Mouse (Mus musculus) urinary bladder, postnatal 10 days (tissue): ENCODE measurements around the gene Uggt1.

Experiments
- DNase-seq: peaks from one replicate; pipeline ENCODE4 v3.0.0; 2022; ENCODE audit warnings: low spot score

Uggt1 gene

GRCm38 (mm10) chr1:36114844-36115243 lies 129.7 kb downstream of the Uggt1 start:
- no peak for DNase-seq

DNA sequence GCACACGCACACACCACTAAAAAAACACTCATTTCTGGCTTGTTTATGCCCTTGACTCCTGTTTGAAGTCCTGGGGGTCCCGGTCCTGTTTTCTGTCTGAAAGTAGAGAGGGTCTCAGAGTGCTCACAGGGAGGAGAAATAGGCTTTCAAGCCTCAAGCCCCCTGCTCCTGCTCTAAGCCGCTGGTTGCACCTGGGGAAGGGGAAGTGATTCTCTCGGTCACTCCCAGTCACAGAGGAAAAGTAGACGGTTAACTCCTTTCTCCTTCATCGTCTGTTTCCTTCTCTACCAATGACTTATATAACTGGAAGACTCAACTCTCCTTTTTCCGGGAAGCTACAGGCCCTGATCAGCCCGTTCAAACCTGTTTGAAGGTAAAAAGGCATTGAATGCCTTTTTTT lies 130.8 kb downstream of the Uggt1 start:
- no peak for DNase-seq

DNA sequence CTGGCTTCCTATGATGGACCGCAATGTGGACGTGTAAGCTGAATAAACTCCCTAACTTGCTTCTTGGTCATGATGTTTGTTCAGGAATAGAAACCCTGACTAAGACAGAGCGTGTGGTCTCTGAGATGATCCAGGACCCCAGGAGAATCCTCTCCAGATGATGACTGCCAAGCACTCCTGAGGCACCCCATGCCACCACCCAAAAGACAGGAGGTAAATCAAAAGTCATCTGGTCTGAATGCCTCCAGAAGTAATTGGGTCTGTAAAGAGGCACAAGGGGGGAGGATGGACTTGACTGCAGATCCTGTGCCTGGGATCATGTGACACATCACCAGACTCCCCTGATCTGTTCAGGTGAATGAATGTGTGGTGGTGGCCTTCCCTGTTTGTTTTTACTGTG lies 131.9 kb downstream of the Uggt1 start:
- DNase-seq: no peak

- no peak for DNase-seq
These were observed 134.5 kb downstream of the Uggt1 start for GRCm38 (mm10) chr1:36109987-36110386.

- no peak for DNase-seq
These were observed 138.4 kb downstream of the Uggt1 start for GRCm38 (mm10) chr1:36105917-36106706.

DNA sequence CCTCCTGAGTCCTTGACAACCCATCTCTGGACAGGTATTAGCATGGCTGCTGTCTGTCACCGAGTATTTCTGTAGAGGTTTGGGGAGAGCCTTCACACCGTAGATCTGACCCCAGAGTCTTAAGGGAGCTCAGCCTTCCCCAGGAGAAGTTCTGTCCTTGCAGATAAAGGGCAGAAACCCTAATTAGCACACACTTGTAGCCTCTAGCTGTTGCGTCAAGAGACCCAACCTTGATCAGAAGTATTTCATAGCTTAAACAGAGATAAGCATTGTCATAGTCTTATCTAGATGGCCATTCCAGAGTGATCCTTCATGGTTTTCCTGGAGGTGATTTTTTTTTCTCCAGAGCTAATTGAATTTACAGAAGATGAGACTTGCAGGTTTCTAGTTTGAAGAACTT lies 144.1 kb downstream of the Uggt1 start:
- DNase-seq: no peak

DNA sequence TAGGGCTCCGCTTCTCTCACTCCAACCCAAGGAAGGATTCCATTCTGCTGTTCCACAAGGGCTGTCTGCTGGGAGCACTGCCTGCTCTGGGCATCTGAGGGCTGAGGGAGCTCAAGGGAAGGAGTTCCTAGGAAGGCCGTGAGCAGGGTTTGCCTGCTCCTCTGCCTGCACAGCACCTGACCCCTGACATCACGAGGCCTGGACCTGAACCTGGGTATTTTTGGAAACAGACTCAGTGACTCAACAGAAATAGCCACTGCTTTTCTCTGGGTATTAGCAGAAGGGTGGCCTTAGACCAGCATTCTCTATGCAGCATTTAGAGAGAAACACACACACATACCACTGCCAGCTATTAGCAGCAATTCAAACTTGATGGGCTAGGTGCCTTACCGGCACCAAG lies 146.1 kb downstream of the Uggt1 start:
- no peak for DNase-seq

DNA sequence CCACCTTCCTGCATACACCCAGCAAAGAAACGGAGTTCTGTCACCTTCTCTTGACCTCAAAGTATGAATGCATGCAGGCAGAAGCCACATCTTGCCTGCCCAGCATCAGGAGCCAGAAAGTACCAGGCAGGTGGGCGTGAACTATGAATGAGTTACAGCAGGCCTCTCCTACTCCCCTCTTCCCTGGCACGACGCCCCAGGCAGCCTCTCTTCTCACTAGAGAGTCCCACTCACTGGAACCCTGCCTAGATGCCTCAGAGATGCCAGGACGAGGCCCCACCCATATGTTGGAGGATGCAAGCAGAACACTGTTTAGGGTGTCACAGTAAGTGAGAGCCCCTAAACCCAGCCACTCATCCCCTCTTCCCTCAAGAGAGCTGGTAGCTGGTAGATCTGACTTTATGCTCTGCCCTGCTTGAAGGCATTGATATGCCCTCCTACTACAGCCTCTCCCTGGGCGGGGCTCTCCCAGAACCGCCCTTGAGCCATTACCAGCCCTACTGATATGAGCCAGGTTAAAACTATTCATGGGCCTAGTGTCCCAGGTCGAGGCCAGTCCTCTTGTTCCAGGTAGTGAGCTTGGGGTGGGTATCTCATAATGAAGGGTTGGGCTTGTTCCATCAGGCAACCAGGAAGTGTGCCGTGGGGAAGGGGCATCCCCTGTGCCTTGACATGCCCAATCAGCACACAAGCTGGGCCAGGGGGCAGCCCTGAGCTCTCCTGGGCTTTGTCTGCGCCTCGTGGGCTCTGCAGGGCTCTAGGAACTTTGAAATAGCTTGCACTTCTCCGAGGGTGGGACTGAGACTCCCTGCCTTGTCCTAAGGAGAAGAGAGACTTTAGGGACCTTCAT lies 148.9 kb downstream of the Uggt1 start:
- no peak for DNase-seq

GRCm38 (mm10) chr1:36093741-36094140 lies 150.8 kb downstream of the Uggt1 start:
- no peak for DNase-seq

- DNase-seq: no peak
These were observed 153.3 kb downstream of the Uggt1 start for GRCm38 (mm10) chr1:36091246-36091645.

DNA sequence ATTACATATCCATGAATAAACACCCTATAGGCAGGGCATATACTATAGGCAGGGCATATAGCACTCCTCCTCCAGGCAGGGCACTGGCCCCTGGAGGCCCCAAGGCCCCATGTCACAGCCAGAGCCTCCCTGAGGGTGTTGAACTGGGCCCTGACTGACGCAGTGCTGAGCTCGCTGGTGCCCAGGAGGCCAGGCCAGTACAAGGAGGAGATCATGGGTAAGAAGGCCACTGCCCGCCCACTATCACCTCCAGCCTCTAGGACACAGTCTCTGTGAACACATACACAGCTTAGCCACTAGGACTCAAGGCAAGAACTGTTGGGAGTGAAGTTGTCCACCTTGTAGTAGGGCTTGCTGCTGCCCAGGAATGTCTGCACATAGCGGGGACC lies 153.8 kb downstream of the Uggt1 start:
- DNase-seq: no peak
